Mouse (Mus musculus) 3T3-L1 (cell line): ENCODE data around the gene 4930474N05Rik.
A peak's percentile ranks its signal among the peaks of the same experiment; 100 is the strongest.

Source experiments
- DNase-seq: peaks from one replicate; pipeline ENCODE4 v3.0.0-alpha.2; 2015; ENCODE audit warnings: low read depth, low spot score

Gene 4930474N05Rik

DNA sequence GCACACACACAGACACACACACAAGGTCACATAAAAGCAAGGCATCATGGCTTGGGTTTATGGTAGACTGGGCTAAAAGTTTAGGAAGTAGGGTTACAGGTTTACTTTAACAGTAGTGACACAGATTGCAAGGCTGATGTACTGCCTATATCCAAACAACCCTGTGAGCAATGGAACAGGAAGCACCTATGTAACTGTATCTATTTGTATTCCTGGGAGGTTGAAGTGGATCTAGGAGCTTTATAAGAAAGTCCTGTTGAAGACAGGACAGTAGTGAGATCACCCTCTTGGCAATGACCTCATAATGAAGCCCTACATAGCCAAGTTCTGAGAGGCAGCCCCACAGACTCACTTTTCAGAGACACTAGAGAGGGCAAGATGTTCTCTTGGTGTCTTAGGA, at the start of gene 4930474N05Rik:
Gene 4930474N05Rik, plus strand, starts transcription at position 301 of the 400 bp plus-strand sequence.
- no peak for DNase-seq

DNA sequence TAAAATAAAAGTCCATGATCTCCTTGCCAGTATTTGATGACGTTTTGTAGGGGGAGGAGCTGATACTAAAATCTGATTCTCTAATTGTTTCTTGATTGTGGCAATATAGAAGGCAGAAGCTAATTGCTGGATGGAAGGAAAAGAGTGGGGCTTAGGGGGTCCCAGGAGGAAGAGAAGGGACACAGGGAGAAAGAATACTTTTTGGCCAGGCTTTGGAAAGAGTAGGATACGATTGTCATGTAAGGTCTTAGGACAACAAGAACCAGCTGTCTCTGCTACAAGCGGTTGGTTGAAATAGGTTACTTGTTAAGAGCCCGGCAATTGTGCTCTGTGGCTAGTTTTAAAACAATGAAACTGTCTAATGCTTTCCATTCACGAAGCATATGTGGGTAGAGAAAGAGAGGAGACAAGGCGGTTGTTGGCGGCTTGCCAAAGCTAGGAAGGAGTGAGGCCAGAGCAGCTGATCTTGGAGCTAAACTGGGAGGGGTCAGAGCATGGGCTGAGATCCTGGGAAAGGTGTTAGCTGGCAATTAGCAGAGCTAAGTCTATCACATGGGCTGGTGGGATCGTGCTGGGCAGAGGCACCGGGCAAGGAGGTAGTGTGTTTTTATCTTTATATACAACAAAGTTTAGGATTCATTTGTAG, 45.8 kb upstream of the 4930474N05Rik start:
- DNase-seq = no peak

GRCm38 (mm10) chr14:36053281-36053680, 41.4 kb upstream of the 4930474N05Rik start:
- no peak for DNase-seq

DNA sequence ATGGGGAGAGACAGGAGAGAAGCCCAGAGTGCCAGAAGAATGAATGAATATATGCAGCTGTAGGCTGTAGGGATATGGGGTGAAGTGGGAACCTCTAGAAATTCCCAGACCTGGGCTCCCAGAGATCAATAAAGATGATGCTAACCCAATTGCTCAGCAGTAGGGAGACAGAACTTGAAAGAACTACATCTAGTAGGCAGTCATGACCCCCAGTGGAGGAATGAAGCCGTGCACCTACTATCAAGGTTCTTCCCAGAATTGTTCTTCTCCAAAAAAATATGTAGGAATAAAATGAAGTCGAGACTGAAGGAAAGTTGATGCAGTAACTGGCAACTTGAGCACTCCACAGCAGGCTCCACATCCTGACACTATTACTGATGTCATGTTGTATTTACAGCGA, 3.8 kb downstream of the 4930474N05Rik start:
- DNase-seq = no peak

- DNase-seq = no peak
Measured at GRCm38 (mm10) chr14:36099647-36100046, 4.9 kb downstream of the 4930474N05Rik start.

- DNase-seq = no peak
Measured at GRCm38 (mm10) chr14:36100731-36101130, 6.0 kb downstream of the 4930474N05Rik start.

DNA sequence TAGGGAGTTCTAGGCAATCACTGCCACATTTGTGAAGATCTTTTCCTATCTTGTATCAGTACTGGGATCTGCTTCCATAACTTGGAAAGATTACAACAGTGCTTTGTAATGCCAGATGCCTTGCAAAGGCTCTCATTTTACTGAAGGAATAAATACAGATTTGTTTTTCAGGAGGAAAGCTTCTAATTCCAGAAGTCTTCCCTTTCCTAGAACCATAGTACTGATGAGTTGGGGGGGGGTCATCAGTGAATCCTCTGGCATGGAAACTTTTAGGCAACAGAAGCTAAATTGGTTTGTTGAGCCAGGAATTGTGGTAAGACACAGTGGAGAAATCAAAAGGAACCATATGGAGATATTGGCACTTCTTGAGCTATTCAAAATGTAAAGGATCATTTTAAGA, 19.8 kb downstream of the 4930474N05Rik start:
- no peak for DNase-seq

DNA sequence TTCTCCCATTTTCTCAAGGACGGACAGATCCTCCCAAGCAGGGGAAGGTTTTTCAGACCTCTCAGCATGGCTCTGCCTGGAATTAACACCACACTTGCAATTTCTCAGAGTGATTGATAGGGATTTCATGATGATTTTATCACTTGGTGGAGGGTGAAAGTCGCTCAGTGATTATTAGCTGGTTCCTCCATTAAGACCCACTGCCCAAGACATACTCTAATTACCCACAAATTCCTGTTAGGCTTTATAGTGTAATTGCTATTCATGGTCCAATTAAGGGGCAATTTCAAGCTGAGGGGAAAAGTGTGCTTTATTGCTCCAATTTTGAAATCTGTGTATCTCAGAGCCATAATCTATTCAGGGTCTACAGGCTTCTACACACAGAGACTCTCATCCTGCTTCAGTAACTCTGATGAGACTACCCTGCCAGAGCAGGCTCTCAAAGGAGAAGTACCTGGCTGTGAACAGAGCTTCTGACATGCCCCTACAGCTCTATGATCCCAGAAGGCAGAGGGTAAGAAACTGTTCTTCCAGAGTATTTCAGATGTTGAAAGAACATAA, 29.1 kb downstream of the 4930474N05Rik start:
- DNase-seq = no peak

DNA sequence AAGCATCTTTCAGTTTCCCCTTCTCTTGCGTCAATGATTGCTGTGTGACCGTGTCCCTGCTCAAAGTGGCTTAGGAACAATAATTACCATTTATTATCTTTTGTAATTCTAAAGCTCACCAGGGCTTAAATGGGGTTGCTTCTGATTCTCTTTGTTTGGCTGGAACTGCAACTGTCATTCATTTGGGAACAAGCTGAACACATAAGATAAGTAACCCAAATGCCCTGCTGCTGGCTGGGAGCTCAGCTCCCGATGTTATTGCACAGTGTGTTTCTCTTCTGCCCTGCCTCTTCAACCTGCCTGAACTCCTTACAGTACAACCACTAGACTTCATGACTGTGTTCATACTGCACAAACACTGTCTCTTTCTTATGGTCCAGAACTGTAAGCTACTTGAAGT, 41.0 kb downstream of the 4930474N05Rik start:
- no peak for DNase-seq

GRCm38 (mm10) chr14:36137696-36138095, 43.0 kb downstream of the 4930474N05Rik start:
- DNase-seq = no peak

DNA sequence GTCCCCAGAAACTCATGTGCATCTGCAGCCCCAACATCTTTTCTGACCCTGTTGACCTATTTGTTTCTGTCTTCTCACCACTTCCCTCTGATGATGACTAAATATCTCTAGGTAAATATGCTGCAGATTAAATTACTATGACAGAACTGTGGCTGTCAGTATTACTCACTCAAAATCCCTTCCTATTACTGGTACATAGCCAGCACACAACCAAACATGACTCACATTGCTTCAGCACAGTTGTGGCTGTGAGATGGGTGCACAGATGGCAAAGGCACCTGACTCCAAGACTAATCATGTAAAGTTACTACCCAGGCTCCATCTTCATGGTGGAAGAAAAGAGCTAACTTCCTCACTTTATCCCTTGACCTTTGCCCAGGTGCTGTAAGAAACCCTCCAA, 50.5 kb downstream of the 4930474N05Rik start:
- peak; percentile 1 for DNase-seq
